Mouse (Mus musculus) thymus, adult 18-20 months (tissue): ENCODE measurements around the gene Cacul1.
"Not testable (repeated sequence)": the region's sequence is repeated elsewhere in the genome, so short reads cannot be mapped to it uniquely, and the experiment has no call there.

ENCODE experiments used
- DNase-seq, 2 experiments: peaks; one replicate each; pipeline ENCODE4 v3.0.0; 2022; ENCODE audit warnings: mixed read lengths in 2 of 2

Gene Cacul1

GRCm38 (mm10) chr19:60580582-60581339 lies at the start of gene Cacul1:
Cacul1 (minus strand) TSS chr19:60581025.
- peak; percentile 83 to 92 for DNase-seq

GRCm38 (mm10) chr19:60619420-60619819 lies 38.6 kb upstream of the Cacul1 start:
- no peak for DNase-seq

- no peak for DNase-seq
These were observed 36.2 kb upstream of the Cacul1 start for GRCm38 (mm10) chr19:60617007-60617406.

GRCm38 (mm10) chr19:60615470-60616200 lies 34.8 kb upstream of the Cacul1 start:
- DNase-seq = no peak

GRCm38 (mm10) chr19:60611525-60612215 lies 30.8 kb upstream of the Cacul1 start:
- no peak for DNase-seq

GRCm38 (mm10) chr19:60608766-60609165 lies 27.9 kb upstream of the Cacul1 start:
- DNase-seq = peak in 1 of 2 experiments; percentile 5

- no peak for DNase-seq
These were observed 22.8 kb upstream of the Cacul1 start for GRCm38 (mm10) chr19:60603586-60603985.

- not testable (repeated sequence) for DNase-seq
These were observed 21.2 kb upstream of the Cacul1 start for GRCm38 (mm10) chr19:60602066-60602465.

GRCm38 (mm10) chr19:60598025-60598697 lies 17.3 kb upstream of the Cacul1 start:
- DNase-seq = no peak

GRCm38 (mm10) chr19:60589646-60590045 lies 8.8 kb upstream of the Cacul1 start:
- DNase-seq = no peak

GRCm38 (mm10) chr19:60586652-60587051 lies 5.8 kb upstream of the Cacul1 start:
- DNase-seq = no peak

- no peak for DNase-seq
These were observed 2.4 kb upstream of the Cacul1 start for GRCm38 (mm10) chr19:60583201-60583600.

GRCm38 (mm10) chr19:60581377-60582290 lies 809 bp upstream of the Cacul1 start:
- no peak for DNase-seq

GRCm38 (mm10) chr19:60579771-60580581 lies 849 bp downstream of the Cacul1 start:
- peak; percentile 23 to 43 for DNase-seq

GRCm38 (mm10) chr19:60576741-60577140 lies 4.1 kb downstream of the Cacul1 start:
- no peak for DNase-seq

GRCm38 (mm10) chr19:60560497-60560896 lies 20.3 kb downstream of the Cacul1 start:
- no peak for DNase-seq

- DNase-seq = no peak
These were observed 25.9 kb downstream of the Cacul1 start for GRCm38 (mm10) chr19:60554866-60555438.

- peak in 1 of 2 experiments; percentile 9 for DNase-seq
These were observed 27.3 kb downstream of the Cacul1 start for GRCm38 (mm10) chr19:60553501-60553900.

- DNase-seq = no peak
These were observed 37.5 kb downstream of the Cacul1 start for GRCm38 (mm10) chr19:60543302-60543701.

GRCm38 (mm10) chr19:60531897-60532296 lies 48.9 kb downstream of the Cacul1 start:
- no peak for DNase-seq
